Mouse (Mus musculus): Measurements from ENCODE around the gene Camsap2.

Gene Camsap2

DNA sequence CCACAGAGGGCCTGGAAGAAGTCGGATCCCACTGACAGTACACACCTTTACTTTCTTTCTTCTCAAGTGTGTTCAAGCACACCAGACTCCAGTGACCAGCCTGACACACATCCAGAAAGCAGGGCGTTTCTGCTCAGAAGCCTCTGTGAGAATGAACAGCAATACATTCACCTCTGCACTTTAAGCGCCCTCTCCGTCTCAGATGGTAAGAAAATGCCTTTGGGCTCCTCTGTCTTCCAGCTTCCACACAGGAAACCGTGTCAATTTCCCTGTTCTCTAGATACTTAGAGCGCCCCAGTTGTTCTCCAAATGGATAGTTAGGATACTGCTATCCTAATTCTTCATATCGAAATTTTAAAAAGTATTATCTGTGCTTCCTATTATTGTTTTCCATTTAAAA is 2.2 kb downstream of the Camsap2 start:
- no peak for DNase-seq

DNA sequence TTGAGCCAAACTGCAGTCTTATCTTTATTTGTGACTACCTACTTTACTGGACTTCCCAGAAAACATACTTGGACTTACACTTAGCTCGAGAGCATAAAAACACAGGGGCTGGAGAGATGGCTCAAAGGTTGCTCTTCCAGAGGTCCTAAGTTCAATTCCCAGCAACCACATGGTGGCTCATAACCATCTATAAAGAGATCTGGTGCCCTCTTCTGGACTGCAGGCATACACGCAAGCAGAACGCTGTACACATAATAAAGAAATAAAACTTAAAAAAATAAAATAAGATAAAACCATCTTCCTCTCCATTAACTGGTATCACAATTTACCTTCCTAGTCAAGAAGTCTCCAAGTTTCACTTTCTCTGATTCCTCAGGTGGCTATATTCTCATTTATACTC is 5.4 kb downstream of the Camsap2 start:
- DNase-seq: no peak

GRCm38 (mm10) chr1:136334743-136335142 is 11.2 kb downstream of the Camsap2 start:
- DNase-seq: no peak

DNA sequence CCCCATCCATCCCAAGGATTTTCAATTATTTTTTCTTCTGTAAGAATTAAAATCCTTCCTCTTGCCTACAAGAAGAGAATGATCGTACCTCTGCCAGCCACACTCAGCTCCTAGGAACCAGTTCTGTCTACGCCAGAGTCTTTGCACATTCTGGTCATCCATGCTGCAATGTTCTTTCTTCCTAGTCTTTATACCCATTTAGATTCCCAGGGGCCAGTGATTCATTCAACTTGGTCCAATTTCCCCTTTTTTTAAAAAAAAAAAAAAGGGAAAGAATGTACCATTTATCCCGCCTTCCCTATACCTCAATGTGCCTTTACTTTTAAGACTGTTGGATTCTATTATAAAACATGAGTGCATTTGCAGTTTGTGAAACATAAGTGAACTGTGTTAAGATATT is 12.4 kb downstream of the Camsap2 start:
- no peak for DNase-seq

- DNase-seq: no peak
Observed at GRCm38 (mm10) chr1:136333071-136333470, 12.8 kb downstream of the Camsap2 start.

DNA sequence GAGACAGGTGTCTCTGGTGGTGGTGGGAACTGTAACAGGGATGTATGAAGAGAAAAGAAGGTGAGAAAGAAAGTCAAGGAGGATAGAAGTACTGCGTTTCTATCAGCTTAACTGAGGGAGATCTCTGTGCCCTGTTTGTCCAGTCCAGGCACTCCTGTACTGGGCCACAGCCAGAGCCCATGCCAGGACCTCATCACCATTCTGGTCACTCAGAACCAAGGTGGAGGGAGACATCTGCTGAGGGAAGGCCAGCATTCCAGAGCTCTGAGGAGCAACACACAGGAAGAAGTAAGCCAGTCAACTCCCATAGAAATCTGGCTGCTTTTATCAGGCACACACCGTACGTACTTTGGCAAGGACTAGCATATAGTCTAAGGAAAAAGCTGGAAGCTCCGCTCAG is 14.1 kb downstream of the Camsap2 start:
- no peak for DNase-seq

- DNase-seq: no peak
Observed at GRCm38 (mm10) chr1:136329426-136329825, 16.5 kb downstream of the Camsap2 start.

DNA sequence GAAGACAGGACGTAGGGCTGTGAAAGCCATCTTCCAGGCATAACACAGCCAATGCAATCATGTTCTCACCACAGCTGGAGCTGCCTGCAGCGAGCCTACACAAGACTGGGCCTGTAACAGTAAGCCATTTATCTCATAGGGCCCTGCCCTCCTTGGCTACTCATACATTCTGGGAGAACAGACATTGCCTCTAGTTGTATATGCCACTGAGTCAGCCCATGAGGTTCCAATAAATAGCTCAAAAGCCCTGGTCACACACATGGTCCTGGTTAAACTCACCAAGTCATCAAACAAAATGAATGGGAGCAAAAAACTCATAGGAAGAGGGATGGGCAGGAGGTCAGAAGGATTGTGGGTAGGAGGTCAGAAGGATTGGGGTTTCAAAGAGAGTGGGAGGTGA is 17.3 kb downstream of the Camsap2 start:
- no peak for DNase-seq

DNA sequence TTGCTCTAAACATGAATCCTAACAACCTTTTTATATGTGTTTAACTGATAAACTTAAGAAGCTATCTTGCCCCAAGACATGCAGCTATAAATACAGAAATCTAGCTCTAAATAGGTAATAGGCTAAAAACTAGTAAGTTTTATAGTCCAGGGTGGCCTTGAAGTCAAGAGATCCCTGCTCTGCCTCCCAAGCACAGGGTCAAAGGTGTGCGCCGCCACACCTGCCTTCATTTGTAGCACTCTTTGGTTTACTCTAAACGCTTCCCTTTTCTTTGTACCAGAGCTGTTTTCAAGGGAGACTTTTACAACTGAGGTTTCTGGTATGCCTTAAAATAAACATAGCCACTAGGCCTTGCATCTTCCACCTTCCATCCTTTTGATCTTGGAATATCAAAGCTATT is 18.3 kb downstream of the Camsap2 start:
- DNase-seq: no peak

DNA sequence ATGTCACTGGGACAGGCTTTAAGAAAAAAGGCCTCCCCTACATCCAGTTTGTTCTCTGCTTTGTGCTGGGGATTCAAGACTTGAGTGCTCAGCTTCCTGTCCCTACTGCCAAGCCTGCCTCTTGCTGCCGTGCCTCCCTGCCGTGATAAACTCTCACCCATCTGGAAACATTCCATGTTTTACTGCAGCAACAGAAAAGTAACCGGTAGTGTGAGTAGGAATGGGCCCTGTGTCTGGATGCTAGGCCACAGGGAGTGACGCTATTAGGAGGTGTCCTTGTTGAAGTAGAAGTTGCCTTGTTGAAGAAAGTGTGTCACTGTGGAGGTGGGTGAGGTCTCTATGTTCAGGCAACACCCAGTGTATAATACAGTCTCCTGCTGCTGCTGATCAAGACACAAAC is 20.0 kb downstream of the Camsap2 start:
- DNase-seq: no peak

DNA sequence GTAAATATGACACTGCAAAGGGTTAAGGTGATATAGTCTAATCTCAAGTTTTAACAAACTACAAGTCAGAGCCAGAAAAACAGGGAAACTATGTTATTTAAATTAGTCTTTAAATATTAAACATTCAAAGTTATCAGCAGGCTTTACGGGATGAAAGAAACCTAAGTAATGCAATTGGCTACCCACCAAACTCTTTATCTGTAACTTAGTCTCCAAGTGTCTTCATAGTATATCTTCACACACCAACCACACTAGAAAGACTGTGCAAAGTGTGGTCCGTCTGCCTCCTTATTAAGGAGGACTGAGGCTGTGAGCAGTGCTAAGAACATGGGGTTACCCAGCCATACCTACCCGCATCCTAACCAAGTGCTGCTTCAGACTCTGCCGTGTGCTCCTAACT is 23.6 kb downstream of the Camsap2 start:
- no peak for DNase-seq

DNA sequence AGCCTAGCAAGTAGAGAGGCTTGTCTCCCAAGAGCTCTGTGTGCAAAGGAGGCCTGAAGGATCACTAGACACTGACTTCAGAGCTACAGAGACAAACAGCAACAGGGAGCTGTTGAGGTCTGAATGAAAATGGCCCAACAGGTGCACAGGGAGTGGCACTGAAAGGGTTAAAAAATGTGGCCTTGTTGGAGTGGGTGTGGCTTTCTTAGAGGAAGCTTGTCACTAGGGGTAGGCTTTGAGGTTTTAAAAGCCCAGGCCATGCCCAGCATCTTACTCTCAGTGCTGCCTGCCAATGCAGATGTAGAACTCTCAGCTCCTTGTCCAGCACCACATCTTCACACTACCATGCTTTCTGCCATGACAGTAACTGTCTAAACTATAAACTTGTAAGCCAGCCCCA is 29.6 kb downstream of the Camsap2 start:
- no peak for DNase-seq

- no peak for DNase-seq
Observed at GRCm38 (mm10) chr1:136309193-136309592, 36.7 kb downstream of the Camsap2 start.

DNA sequence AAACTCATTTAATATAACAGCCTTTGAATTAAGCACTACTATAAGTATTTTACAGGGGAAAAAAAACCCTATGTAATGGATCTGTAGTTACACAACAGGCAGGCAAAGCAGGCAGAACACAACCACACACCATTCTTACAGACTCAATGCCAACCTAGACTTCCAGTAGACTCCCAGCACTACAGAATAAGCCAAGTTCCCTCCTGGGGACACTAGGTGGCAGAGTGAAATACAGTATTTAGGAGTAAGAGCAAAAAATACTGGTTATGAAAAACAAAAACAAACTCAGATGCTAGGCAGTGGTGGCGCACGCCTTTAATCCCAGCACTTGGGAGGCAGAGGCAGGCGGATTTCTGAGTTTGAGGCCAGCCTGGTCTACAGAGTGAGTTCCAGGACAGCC is 39.5 kb downstream of the Camsap2 start:
- no peak for DNase-seq

GRCm38 (mm10) chr1:136293961-136294360 is 51.9 kb downstream of the Camsap2 start:
- no peak for DNase-seq

GRCm38 (mm10) chr1:136289803-136290202 is 56.1 kb downstream of the Camsap2 start:
- DNase-seq: no peak

GRCm38 (mm10) chr1:136277366-136277765 is 68.5 kb downstream of the Camsap2 start:
- DNase-seq: no peak

GRCm38 (mm10) chr1:136268224-136268623 is 77.7 kb downstream of the Camsap2 start:
- no peak for DNase-seq

DNA sequence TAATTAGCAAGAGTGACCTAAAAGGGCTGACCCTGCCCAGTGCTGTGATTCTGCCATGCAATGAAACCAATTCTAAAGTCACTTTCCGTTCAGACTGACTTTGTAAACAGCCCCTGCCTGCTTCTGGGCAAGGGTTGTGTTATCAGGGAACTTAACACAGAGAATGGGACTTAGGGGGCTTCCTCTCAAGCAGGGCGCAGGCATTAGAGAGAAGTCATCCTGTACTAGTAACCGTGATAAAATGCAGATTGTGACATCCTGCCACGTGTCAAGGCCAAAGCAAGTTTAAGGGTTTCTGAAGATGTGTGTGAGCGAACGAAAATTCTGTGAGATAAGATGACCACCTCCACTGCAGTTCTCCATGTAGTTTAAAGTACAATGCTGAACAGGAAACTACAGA is 79.8 kb downstream of the Camsap2 start:
- DNase-seq: no peak

DNA sequence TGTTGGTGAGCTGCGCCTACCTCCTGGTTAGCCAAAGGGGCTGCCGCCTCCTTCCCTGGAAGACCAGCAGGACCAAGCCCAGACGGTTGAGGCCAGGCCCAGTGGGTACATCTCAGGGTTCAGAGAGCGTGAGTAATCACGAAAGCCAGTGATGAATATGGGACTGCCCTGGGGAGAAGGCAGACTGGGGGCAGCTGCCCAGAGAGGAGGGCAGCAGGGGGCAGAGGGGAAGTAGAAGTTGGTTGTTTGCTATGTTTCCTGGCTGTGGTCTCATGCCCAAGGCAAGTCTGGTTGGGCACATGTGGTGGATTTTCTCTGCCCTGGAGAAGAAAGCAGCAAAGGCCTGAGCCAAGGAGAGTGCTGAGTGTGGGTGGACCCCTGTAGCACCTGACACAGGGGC is 82.5 kb downstream of the Camsap2 start:
- DNase-seq: no peak

DNA sequence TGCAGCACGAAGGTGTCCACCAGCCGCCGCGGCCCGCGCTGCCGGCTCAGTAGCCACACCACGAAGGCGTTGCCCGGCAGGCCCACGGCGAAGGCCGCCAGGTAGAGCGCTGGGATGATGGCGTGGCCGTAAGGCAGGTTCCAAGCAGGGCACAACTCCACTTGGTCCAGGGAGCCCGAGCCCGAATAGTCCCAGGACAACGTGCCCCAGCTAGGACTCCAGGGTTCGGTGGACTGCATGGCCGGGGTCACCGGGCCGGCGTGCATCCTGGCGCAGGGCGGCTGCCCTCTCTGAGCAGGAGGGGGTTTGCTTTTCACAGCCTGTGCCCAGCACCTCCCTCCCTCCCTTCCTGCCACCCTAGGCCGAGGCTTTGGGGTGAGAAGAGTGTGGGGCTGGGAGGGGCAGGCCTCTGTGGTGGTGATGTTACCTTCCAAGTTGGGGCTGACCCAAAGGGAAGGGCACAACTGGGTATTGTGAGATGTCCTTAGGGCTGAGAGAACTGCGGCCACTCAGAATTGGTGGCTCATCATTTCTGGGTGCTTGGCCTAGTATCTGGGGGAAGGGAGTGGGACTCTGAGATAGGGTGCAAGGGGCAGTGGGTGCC is 85.2 kb downstream of the Camsap2 start, which contains the start of gene Gpr25:
Gpr25 (minus strand) TSS at position 239 of the 604 bp plus-strand sequence.
- no peak for DNase-seq

DNA sequence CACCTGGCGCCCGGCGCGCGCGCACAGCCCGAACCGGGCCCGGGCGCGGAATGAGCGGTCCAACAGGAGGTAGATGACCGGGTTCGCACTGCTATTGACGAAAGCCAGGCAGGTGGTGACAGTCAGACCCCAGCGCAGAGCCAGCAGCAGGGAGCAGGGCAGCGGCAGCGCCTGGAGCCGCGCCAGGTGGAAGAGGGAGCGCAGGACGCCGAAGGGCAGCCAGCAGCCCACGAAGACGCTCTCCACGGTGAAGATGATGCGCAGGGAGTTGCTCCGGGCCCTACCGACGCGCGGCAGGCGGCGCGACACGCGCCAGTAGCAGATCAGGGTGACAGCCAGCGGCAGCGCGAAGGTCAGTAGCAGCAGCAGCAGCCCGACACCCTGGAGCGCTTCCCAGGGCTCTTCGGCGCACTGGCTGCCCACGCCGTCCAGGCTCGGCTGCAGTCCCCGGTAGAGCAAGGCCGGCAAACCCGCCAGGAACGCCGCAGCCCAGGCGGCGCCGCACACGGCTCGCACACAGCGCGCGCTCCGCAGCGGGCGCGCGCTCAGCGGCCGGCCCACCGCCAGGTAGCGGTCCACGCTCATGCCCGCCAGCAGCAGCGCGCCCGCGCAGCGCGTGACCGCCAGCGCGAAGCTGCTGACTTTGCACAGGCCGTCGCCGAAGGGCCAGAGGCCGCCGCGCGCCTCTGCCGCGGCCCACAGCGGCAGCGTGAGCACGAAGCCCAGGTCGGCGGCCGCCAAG is 85.8 kb downstream of the Camsap2 start:
- peak; percentile 84 for DNase-seq

- no peak for DNase-seq
Observed at GRCm38 (mm10) chr1:136259543-136259892, 86.4 kb downstream of the Camsap2 start.

GRCm38 (mm10) chr1:136258495-136258894 is 87.4 kb downstream of the Camsap2 start:
- DNase-seq: no peak

DNA sequence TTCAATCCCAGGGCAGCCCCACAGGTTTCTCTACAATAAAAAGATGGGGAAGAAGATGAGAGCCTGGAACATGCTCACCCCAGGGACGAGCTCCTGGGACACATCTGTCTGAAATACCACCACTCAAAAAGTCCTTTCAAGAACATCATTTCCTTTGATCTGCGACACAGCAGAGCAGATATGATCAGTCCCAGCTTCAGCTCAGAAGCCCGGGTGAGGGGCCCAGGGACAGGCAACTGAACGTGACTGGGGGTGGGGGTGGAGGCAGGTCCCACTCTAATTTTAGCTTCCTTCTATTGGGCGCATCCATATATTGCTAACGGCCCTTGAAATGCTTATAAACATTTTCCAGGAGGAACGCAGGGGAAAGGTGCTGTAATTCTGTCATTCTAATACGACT is 90.2 kb downstream of the Camsap2 start:
- DNase-seq: no peak

Measured in right cerebral cortex, postnatal 25 days (tissue).